In genomic region chr17:25796951-25797369, GRCm38 (mm10) we compare ENCODE assay signal across 8 mouse cellular contexts. TPM values are rescaled to one million over a fixed set of nuclear protein-coding genes. Genes with fewer than 3 reads are reported as not detected.
A peak's percentile ranks its signal among the peaks of the same experiment; 100 is the strongest.
DNase-seq lines count a peak whose midpoint lies in the region; ATAC-seq and TF ChIP-seq lines count a peak whose summit lies in the region.

TSS of gene Metrn (minus strand) at chr17:25797136.

- peak within 1 kb of the TSS; percentile 92 for H3K4me2 ChIP-seq in hindbrain, embryonic 15.5 days

- H3K27ac ChIP-seq in gastrocnemius, adult 2 months, result peak within 1 kb of the TSS; percentile 87
- H3K27ac ChIP-seq in hindbrain, embryonic 15.5 days (replicated peaks), result peak within 1 kb of the TSS; percentile 95

- peak within 1 kb of the TSS; percentile 36 for H3K9ac ChIP-seq in hindbrain, embryonic 15.5 days

- intact Hi-C loops in gastrocnemius, adult 2 months (cut with DNase I), result loop anchor here (10.0 kb wide), 1 partner anchor 222 kb away; the partner anchor contains the start of genes Lmf1 and Sox8

- H3K9me3 ChIP-seq in hindbrain, embryonic 15.5 days, result no peaks in the 10 kb centered on the region

- H3K27me3 ChIP-seq in hindbrain, embryonic 15.5 days, result peaks cover 9% of the 10 kb centered on the region; the same call in 1 of the 2 replicates

- peak within 1 kb of the TSS; percentile 83 for H3K4me3 ChIP-seq in gastrocnemius, adult 2 months
- H3K4me3 ChIP-seq in hindbrain, embryonic 15.5 days, result peak within 1 kb of the TSS; percentile 52

- ATAC-seq in hindbrain, embryonic 15.5 days (ENCODE audit: low FRiP score, low read depth), result peak; percentile 70
- ATAC-seq in megakaryocyte, adult 5-6 weeks (ENCODE audit: poor library complexity, severe bottlenecking), result peak; percentile 80

- WGBS in hindbrain, embryonic 15.5 days, result under 1% methylated on average over 33 of the region's 35 CpGs

- TF ChIP-seq CTCF in gastrocnemius, adult 2 months (IDR thresholded peaks at IDR 0.05), result no peak

- H3K4me1 ChIP-seq in hindbrain, embryonic 15.5 days (replicated peaks), result peaks cover 45% of the 10 kb centered on the region

- peak; percentile 77 for DNase-seq in T-cell, adult 2 months (ENCODE audit: low spot score)
- DNase-seq in cerebellum, postnatal 25 days, result peak; percentile 67 to 82
- peak; percentile 93 for DNase-seq in gastrocnemius, adult 2 months
- DNase-seq in left cerebral cortex, adult 8-10 months (ENCODE audit: low spot score in 2 of 2), result peak in 1 of 2 experiments; percentile 68
- DNase-seq in right cerebral cortex, adult 2 months (ENCODE audit: low spot score in 2 of 2), result peak; percentile 66 to 67
- peak; percentile 76 to 84 for DNase-seq in urinary bladder, postnatal 36 days (ENCODE audit: low spot score in 2 of 2)

- H3K36me3 ChIP-seq in hindbrain, embryonic 15.5 days, result no peaks in the 10 kb centered on the region

RNA-seq across cellular contexts. Expression of gene Metrn, which starts in this region (rescaled TPM):
- total RNA-seq in gastrocnemius, adult 2 months (2021), result 10 to 100 TPM; 40.4 to 41.0 TPM
- polyA plus RNA-seq in hindbrain, embryonic 15.5 days (2015; fragmentation: Nextera tagmentation; extraction: Ambion mirVana), result 67.2 and 82.2 TPM in 2 replicates
- 10 to 100 TPM; 83.0 to 89.4 (median 88.3) TPM for total RNA-seq in left cerebral cortex, adult 8-10 months (2022)
- total RNA-seq in megakaryocyte, adult 5-6 weeks (2015), result 2.6 and 3.2 TPM in 2 replicates
- 8.3 and 11.2 TPM in 2 replicates for total RNA-seq in megakaryocyte, adult 5-6 weeks (2017)
